Comparison of ENCODE assay signal across 9 mouse cellular contexts in the genomic region with DNA sequence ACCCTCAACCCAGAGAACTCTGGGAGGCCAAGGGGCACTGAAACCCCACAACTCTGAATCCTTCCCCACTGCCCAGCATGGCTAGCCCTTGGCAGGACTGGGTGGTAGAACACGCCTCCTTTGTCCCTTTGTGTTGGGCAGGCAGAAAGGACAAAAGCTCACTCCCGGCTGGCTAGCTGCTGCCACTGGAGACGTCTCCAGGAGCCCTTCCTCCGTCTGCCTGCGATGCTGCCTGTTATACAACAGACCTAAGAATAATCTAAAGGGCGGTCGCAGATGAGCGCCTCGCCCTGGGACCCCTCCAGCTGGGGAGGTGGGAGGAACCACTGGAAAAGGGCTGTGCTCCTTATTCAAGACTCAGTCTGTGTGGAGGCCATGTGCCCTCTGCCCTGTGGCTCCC. TPM values are rescaled to one million over a fixed set of nuclear protein-coding genes. Genes with fewer than 3 reads are reported as not detected.
DNase-seq lines count a peak whose midpoint lies in the region; ATAC-seq and TF ChIP-seq lines count a peak whose summit lies in the region.
"Had no signal": no experiment of that assay in that cellular context is flagged by ENCODE, and none has a peak within 500 bp of the region (broad histone marks: within the 10 kb centered on the region; RNA-seq: fewer than 3 reads in every experiment).

No protein-coding gene starts in this region.

- H3K27ac ChIP-seq in forebrain, postnatal 0 days (ENCODE audit: low read depth, low read length): no peak overlapping the region; the same call in 1 of the 2 replicates
- H3K27ac ChIP-seq in midbrain, embryonic 12.5 days (replicated peaks): peak overlapping the region; percentile 50

- 5% methylated on average over 9 of the region's 9 CpGs for WGBS in forebrain, postnatal 0 days
- WGBS in midbrain, embryonic 12.5 days: 10% methylated on average over 9 of the region's 9 CpGs

- peaks cover 16% of the 10 kb centered on the region for H3K27me3 ChIP-seq in forebrain, postnatal 0 days (ENCODE audit: insufficient read depth, low read length)
- peaks cover 59% of the 10 kb centered on the region for H3K27me3 ChIP-seq in midbrain, embryonic 12.5 days

- no peaks in the 10 kb centered on the region for H3K9me3 ChIP-seq in forebrain, postnatal 0 days (ENCODE audit: low read length)
- no peaks in the 10 kb centered on the region for H3K9me3 ChIP-seq in midbrain, embryonic 12.5 days

- 0 out of 2 replicates have a peak overlapping the region, but pooled peaks have one; percentile 12 for H3K4me3 ChIP-seq in forebrain, postnatal 0 days (ENCODE audit: low read depth, low read length)
- H3K4me3 ChIP-seq in midbrain, embryonic 12.5 days: no peak overlapping the region

- H3K4me2 ChIP-seq in forebrain, postnatal 0 days (ENCODE audit: low read depth): peak overlapping the region; percentile 36
- 0 out of 2 replicates have a peak overlapping the region, but pooled peaks have one; percentile 10 for H3K4me2 ChIP-seq in midbrain, embryonic 12.5 days (replicated peaks)
- H3K4me2 ChIP-seq: lung, embryonic 14.5 days had no signal

- peak; percentile 55 to 58 for DNase-seq in right cerebral cortex, postnatal 10 days (ENCODE audit: low spot score in 2 of 2)
- DNase-seq in right cerebral cortex, postnatal 36 days (ENCODE audit: low spot score in 2 of 2): no peak
- no peak for DNase-seq in forebrain, postnatal 0 days
- no peak for DNase-seq in gastrocnemius, adult 8-10 months (ENCODE audit: low spot score in 2 of 2)
- DNase-seq in lung, postnatal 14 days: no peak
- no peak for DNase-seq in layer of hippocampus, adult 9-10 months (ENCODE audit: low spot score)
- DNase-seq: kidney, postnatal 36 days; lung, embryonic 14.5 days had no signal

- peak overlapping the region; percentile 19; the same call in 1 of the 2 replicates for H3K9ac ChIP-seq in forebrain, postnatal 0 days
- peak overlapping the region; percentile 37; the same call in 1 of the 2 replicates for H3K9ac ChIP-seq in midbrain, embryonic 12.5 days (replicated peaks)
- H3K9ac ChIP-seq: lung, embryonic 14.5 days had no signal

- no peak for TF ChIP-seq CTCF in forebrain, postnatal 0 days (IDR thresholded peaks at IDR 0.05; ENCODE audit: low read depth)

- peaks cover 16% of the 10 kb centered on the region for H3K4me1 ChIP-seq in forebrain, postnatal 0 days (ENCODE audit: insufficient read depth)
- peaks cover 29% of the 10 kb centered on the region for H3K4me1 ChIP-seq in midbrain, embryonic 12.5 days

- H3K36me3 ChIP-seq in forebrain, postnatal 0 days (ENCODE audit: insufficient read depth): no peaks in the 10 kb centered on the region
- no peaks in the 10 kb centered on the region for H3K36me3 ChIP-seq in midbrain, embryonic 12.5 days

- peak; percentile 11; the same call in 1 of the 2 replicates for ATAC-seq in forebrain, postnatal 0 days
- peak; percentile 27; the same call in 1 of the 2 replicates for ATAC-seq in midbrain, embryonic 12.5 days (ENCODE audit: low FRiP score, low read depth)

RNA-seq across cellular contexts. Expression of a gene that starts 16.4 kb away (rescaled TPM):
- total RNA-seq in forebrain, postnatal 0 days (2014; rRNA removed): 32.1 and 42.1 TPM in 2 replicates
- 11.7 and 17.4 TPM in 2 replicates for polyA plus RNA-seq in forebrain, postnatal 0 days (2015; fragmentation: Nextera tagmentation; extraction: Ambion mirVana)
- 3.6 and 3.7 TPM in 2 replicates for polyA plus RNA-seq in midbrain, embryonic 12.5 days (2016; fragmentation: Nextera tagmentation; extraction: Ambion mirVana)
- under 1 TPM in 3 of 4 experiments, not detected in 1; 0.13 to 0.73 (median 0.15) TPM for total RNA-seq in gastrocnemius, adult 8-10 months (2022)

RNA-seq across cellular contexts. Expression of a gene that starts 26.6 kb away (rescaled TPM):
- 16.9 and 18.5 TPM in 2 replicates for total RNA-seq in forebrain, postnatal 0 days (2014; rRNA removed)
- polyA plus RNA-seq in forebrain, postnatal 0 days (2015; fragmentation: Nextera tagmentation; extraction: Ambion mirVana): 14.0 and 14.1 TPM in 2 replicates
- polyA plus RNA-seq in midbrain, embryonic 12.5 days (2016; fragmentation: Nextera tagmentation; extraction: Ambion mirVana): 16.0 and 19.2 TPM in 2 replicates
- 10 to 100 TPM; 10.4 to 12.4 (median 11.4) TPM for total RNA-seq in gastrocnemius, adult 8-10 months (2022)

RNA-seq across cellular contexts. Expression of a gene that starts 46.0 kb away (rescaled TPM):
- total RNA-seq in forebrain, postnatal 0 days (2014; rRNA removed): 92.4 and 116 TPM in 2 replicates
- polyA plus RNA-seq in forebrain, postnatal 0 days (2015; fragmentation: Nextera tagmentation; extraction: Ambion mirVana): 136 and 140 TPM in 2 replicates
- polyA plus RNA-seq in midbrain, embryonic 12.5 days (2016; fragmentation: Nextera tagmentation; extraction: Ambion mirVana): 122 and 132 TPM in 2 replicates
- 10 to 100 TPM; 52.2 to 64.6 (median 59.8) TPM for total RNA-seq in gastrocnemius, adult 8-10 months (2022)

RNA-seq across cellular contexts. Expression of a gene that starts 46.2 kb away (rescaled TPM):
- total RNA-seq in forebrain, postnatal 0 days (2014; rRNA removed): 6.0 and 7.4 TPM in 2 replicates
- polyA plus RNA-seq in forebrain, postnatal 0 days (2015; fragmentation: Nextera tagmentation; extraction: Ambion mirVana): 8.2 and 9.7 TPM in 2 replicates
- polyA plus RNA-seq in midbrain, embryonic 12.5 days (2016; fragmentation: Nextera tagmentation; extraction: Ambion mirVana): 5.6 and 5.7 TPM in 2 replicates
- total RNA-seq in gastrocnemius, adult 8-10 months (2022): 1 to 10 TPM; 1.2 to 2.1 (median 1.4) TPM

Comparison
In these comparisons a context has a peak if more than half of its experiments do, and no peak if none do; other contexts are left out.
1. DNase-seq: peak in right cerebral cortex, postnatal 10 days (2 of 2); none in right cerebral cortex, postnatal 36 days (0 of 2), forebrain, postnatal 0 days (single experiment), gastrocnemius, adult 8-10 months (0 of 2), lung, postnatal 14 days (single experiment) and layer of hippocampus, adult 9-10 months (single experiment).
2. RNA of a gene that starts 16.4 kb away (total RNA-seq): 32.1 to 42.1 TPM in forebrain, postnatal 0 days; 0.13 to 0.73 TPM in gastrocnemius, adult 8-10 months; every median in the first group is over 10 times any median in the second.